Mouse (Mus musculus) retina, adult 2 months (tissue): ENCODE results near the gene Jtb.
A peak's percentile ranks its signal among the peaks of the same experiment; 100 is the strongest.

Experiments
- DNase-seq: peaks from one replicate; pipeline ENCODE4 v3.0.0-alpha.2; 2012; ENCODE audit warnings: low read depth, low spot score

The Jtb gene

DNA sequence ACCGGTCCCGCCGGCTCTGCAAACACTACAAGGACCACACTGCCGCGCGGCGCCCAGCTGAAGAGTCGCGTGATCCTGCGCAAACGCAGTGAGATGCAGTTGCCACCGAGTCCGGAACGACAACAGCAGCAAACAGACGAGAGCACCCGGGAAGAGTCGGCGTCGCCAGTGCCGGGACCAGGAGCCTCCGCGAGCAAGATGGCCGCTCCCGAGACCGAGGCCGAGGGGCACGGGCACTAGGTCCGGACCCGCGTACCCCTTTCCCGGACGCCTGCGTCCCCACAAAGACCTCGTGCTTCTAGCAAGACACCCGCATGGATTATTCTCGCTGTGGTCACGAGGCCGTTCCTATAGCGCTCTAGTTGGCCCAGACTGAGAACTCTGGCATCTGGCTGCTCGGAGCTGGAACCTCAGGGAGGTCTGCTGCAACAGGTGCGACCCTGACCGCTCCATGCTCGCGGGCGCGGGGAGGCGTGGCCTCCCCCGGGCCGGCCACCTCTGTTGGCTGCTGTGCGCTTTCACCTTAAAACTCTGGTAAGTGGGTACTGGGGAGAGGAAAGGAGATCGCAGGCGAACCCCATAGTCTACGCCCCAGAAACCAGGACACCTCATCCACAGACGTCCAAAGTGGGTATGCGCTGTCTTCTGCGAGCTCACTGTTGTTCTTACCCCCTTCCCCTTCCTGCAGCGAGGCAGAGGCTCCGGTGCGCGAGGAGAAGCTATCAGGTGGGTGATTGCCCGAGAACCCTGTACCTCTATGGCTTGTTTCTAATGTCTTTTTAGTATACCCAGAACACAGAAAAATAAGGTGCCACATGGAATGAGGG, at the start of gene Jtb:
Jtb (plus strand) TSS at position 91 of the 827 bp plus-strand sequence.
- DNase-seq = peak; percentile 82

DNA sequence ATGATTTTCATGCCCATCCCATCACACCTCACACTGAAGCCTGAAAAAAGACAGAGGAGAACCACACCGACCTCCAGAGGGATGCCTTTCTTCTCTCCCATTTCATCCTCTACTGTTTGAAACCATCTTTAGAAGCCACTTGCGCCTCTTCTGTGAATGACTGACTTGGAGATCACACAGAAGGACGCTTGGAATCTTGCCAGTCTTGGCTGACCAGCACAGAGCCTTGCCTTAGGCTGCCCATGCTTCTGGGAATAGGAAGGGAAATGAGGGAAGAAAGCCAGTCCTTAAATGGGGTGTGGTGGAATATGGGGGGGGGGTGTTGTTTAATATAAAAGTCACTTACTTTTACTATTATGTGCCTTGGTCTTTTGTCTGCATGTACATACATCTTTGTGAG, 47.8 kb upstream of the Jtb start:
- DNase-seq = no peak

DNA sequence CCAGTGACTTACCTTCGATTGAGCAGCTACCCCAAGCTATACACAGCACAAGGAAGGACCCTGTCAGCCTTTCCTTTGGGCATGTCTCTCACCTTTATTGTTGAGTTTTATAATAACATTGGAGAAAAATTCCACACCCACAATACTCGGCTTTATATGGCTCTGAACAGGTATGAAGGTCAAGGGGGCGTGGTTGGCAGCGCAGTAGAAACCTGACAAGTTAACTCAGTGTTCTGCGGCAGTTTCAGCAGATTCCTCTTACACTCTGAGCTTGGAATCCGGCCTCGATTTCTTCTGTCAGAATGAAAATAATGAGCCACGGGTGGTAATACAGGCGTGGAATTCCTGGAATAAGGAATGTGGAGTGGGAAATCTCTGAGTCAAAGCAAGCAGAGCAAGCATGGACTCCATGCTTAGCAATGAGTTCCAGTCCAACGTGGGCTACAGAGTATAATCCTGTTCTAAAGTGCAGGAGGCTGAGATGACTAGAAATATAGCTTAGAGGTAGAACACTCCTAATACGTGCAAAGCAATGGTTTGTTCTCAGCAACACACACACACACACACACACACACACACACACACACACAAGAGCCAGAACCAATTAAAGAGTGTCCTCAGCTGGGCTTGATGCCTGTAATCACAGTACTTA, 40.4 kb upstream of the Jtb start:
- no peak for DNase-seq

DNA sequence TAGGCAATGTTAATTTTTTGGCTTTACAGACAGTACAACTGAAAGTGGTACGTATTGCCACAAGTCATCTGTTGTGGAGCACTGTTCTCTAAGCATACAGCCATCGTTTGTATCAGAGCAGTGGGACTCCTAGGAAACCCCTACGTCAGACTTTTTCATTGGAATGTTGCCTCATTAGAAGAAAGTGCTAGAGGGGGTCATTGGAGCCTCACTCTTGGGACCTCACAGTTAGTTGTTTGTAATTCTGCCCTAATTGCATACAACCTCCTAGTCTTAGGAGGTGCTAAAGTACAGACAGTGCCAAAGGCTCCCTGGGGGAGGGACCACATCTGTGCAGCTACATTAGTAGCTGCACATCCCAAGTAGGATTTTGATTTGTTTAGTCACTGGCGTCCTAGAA, 36.6 kb upstream of the Jtb start:
- no peak for DNase-seq

DNA sequence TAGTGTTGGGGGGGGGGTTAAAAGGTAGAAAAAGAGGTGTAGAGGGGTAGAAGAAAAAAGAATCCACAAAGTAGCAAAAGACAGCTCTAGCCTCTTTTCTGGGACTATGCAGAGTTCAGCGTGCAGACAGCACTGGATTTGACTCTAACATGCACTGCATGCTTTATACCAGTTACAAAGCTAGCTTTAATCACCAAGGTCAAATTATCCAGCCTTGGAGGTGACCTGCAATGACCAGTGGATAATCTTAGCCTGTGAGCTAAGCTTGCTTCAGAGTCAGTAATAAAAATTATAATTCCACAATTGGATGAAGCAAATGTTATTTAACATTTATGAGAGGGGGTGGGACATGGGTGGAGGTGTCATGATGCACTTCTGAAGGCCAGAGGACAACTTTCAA, 35.8 kb upstream of the Jtb start:
- DNase-seq = peak; percentile 28

DNA sequence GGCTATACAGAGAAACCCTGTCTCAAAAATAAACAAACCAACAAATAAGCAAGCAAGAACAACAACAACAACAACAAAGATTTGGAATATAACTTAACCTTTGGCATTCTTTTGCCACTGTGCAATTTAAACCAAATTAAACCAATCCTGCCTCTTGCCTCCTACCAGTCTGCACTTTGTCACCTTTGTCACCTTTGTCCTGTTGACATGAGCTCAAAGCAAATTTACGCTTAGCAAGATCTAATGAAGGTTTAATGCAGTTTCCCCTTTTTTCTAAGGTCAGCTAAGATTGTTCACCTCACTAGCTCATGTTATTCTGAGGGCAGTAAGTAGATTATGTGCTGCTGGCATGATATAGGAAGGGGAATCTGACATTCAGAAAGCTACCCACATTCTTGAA, 33.8 kb upstream of the Jtb start:
- no peak for DNase-seq

DNA sequence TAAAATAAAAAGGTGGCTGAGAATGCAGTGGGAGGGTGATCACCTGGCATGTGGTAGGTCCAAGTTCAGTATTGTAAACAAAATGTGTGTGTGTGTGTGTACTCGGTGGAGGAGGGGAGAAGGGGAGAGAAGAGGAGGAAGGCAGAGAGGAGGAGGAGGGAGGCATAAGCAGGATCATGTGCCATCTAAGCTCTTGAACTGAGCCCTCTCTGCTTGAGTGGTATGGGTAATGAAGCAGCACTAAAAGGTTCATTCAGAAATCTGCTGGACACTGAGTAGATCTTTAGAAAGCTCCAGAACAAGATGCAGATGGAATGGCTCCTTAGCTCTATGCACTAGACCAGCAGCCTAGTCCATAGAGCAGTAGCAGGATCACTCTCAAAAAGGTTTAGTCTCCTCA, 28.5 kb upstream of the Jtb start:
- DNase-seq = no peak

DNA sequence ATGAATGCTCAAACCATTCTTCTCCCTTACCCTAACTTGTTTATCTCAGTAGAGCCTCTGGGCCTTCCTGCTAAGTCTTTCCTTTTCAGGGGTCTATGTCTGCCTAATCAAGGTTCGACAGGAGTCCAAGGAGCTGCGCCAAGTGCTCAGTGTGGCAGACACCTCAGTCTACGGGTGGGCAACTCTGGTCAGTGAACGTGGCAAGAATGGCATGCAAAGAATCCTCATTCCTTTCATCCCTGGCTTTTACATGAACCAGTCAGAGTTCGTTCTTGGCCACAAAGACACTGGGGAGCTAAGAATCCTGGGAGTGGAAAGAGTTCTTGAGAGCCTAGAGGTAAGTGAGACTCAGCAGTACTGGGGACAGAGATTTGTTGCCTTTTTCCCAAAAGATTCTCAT, 27.8 kb upstream of the Jtb start:
- no peak for DNase-seq

DNA sequence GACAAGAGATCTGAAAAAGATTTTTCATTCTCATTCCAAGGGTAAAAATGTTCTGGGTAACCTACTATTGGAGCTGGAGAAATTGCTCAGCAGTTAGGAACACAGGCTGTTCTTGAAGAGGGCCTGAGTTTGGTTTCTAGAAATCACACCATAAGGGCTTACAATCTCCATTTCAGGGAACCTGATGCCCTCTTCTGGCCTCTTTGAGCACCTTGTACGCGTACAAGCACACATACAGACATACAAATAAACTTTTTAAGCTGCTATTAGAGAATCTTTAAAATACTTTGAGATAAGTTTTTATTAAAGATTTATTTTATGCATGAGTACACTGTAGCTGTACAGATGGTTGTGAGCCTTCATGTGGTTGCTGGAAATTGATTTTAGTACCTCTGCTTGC, 26.8 kb upstream of the Jtb start:
- no peak for DNase-seq

DNA sequence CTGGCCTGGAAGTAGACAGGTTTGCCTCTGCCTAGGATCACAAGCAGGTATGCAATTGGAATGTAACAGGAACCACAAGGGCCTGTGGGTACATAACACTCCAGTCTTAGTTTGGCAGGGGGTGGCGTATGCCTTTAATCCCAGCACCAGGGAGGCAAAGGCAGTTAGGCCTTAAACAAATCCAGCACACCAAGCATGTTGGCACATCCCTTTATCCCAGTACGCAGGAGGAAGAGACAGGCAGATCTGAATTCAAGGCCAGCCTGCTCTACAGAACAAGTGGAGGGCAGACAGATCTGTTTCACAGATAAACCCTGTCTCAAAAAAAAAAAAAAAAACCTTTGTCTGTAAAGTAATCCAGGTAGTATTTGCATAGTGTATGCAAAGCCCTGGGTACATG, 22.7 kb upstream of the Jtb start:
- DNase-seq = no peak

DNA sequence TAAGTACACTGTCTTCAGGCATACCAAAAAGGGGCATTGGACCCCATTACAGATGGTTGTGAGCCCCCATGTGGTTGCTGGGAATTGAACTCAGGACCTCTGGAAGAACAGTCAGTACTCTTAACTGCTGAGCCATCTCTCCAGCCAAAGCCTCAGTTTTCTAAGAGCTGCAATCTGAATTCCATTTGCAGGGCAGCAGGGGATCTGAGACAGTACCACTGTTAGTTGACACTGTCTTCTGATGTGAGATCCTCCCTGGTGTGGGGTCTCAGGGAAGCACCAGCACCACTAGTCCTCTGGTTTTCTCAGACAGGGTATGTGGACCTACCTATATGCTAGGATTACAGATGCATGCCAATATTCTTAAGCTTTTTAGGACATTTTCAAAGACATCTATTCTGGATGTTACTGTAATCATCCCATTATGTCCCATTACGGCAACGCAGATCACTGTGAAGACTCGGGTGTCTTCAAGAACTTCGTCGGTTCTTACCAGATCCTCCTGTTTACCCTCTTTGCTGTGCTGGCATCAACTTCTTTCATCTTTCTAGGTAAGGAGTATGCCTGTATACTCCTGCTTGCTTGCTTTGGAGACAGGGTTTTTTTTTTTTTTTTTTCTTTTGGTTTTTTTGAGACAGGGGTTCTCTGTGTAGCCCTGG, 21.4 kb upstream of the Jtb start:
- no peak for DNase-seq

DNA sequence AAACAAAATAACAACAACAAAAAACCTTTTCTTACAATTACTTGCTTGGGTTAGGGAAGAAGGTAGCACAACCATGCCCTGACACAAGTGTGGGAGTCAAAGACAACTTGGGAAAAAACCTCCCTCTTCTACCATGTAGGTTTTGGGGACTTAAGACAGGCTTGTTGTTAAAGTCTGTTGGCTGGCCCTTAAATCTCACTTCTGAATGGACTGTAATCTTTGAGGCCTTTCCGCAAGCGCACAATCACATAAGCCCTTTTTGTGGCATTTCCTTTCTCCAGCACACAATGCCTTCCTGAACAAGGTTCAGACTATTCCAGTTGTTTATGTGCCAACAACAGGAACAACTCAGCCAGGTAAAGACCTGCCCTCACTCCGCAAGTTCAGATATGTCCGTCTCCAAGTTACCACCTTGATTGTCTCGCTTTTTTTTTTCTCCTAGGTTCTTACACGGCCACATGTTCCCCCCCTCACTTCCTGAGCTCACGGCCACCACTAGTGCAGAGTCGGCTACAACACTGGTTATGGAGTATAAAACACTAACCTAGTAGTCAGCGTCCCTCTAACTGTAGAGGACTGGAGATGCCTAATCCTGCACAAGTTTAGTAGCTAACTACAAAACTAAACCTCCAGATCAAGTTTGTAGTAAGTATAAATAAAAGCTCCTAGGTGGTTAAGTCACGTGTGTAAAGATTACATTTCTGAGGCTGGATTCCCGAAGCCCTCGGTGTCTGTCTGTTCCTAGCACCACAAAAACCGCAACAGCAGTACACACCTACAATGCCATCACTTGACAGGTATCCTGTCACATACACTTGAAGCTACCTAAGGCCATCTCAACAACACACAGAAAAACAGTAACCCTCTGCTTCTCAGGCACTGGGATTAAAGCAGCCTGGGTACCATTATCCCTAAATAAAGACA, 19.7 kb upstream of the Jtb start:
- no peak for DNase-seq

DNA sequence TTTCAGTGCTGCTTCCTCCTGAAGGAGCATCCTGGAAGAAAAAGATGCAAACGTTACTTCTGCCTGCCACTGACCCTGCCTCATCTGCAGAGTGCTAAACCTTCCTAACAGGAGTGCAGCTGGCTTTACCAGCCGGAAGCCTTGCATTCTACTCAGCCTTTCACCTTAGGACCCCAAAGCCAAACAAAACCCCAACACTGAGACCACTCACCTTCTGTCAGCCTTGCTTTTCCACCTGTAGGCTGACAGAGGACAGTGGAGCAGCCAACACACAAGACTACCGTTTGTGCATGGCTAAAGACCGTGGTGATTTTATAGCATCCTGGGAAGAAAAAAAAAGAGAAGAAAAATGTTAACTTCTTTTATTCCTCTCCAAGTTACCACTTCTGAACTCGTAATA, 18.7 kb upstream of the Jtb start:
- DNase-seq = no peak

DNA sequence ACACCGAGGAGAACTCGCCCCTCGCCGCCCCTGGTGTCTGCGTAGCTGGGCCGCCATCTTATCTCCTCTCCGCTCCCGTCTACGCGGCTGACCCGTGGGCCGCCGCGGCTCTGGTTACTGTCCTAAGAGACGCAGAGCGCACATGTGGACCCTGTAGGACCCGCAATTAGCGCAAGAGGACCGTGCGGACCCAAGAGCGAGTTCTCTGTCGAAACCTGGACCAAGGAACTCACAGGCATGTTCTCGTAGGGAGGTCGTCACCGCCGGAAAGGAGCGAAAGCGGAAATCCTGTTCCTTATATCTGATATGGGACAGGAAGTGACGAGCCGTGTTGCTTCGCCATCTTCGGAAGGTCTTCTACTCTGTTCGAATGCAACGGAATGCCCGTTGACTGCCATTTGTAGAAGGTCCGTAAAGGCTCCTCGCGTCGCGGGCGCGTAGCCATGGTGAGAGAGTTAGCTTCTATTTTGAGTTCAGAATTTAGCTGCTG, 18.0 kb upstream of the Jtb start, which contains the start of the genes Rps27 and Rab13:
Rps27 (minus strand) TSS at position 275 of the 490 bp plus-strand sequence.
Rab13 (plus strand) TSS at position 319 of the 490 bp plus-strand sequence.
- DNase-seq = peak; percentile 86

DNA sequence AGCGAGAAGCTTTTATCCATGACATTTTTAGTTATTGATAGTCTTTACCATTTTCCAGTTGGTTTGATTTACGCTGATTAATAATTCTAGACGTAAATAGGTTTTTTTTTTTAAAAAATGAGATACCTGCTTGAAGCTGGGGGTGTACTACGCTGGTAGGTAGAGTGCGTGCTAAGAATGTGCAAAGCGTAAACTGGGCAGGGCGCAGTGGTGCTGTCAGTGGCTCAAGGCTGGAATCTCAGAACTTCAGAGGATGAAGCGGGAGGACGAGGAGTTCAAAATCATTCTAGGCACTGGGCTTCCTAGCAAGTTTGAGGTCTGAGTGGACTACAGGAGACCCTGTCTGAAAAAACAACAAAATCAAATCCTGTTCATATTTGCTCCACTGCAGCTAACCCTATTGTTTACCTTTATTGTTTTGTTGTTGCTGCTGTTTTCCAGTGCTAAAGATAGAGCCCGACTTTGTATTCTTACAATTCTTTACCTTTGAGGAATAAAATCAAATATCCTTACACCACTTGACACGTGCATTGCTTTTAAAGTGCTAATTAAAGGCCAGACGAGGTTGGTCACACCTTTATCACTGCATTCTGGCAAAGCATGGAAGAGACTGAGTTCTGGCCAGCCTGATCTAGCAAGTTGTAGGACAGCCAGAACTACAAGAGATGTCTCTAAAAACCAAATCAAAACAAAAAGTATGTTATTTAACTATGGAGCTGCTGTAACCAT, 17.3 kb upstream of the Jtb start:
- DNase-seq = no peak

DNA sequence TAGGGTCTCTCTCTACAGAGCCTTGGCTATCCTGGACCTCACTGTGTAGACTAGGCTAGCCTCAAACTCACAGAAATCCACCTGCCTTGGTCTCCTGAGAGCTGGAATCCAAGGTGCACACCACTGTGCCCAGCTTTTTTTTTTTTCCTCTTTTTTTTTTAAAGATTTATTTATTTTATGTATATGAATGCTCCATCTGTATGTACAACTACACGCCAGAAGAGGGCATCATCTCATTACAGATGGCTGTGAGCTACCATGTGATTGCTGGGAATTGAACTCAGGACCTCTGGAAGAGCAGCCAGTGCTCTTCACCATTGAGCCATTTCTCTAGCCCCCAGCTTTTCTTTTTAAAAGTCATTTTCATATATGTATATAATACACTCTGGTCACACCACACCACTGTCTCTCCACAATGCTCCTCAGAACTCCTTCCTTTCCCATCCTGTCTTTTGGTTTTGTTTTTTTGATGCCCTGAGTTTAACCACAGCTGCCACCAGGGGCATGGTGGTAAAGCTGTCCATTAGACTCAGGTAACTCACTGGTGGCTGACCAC, 15.5 kb upstream of the Jtb start:
- DNase-seq = no peak

DNA sequence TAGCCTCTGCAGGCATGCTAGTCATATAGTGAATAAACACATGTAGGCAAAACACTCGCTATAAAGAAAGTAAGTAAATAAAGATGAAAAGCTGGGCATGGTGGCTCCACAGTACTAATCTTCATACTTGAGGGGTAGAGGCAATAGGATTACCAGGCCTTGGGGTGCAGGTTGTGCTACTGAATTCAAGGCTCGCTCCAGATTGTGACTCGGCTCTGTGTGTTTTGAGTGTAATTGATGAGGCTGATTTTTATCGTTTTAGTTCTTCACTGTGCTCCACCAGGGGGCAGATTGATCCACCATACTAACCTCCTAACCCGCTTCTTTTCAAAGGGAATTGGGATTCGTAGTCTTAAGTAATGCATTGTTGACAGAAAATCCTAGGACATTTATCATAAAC, 11.3 kb upstream of the Jtb start:
- no peak for DNase-seq

DNA sequence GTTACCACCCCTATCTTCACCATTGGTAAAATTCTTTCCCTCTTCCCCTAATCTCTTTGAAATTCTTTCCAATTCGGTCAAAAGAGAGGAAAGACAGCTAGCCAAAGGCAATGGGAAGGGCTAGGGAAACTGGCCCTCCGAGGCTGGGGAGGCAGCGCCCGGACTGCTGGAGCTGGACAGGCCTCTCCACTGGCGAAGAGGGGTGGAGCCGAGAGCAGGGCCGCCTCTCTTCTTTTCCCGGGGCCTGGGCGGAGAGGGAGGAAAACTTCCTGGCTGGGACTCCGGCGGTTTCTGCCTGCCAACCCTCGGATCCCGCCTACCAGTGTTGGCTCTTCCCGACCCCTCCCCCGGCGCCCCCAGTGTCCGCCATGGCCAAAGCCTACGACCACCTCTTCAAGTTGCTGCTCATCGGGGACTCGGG, 10.9 kb upstream of the Jtb start:
- no peak for DNase-seq

DNA sequence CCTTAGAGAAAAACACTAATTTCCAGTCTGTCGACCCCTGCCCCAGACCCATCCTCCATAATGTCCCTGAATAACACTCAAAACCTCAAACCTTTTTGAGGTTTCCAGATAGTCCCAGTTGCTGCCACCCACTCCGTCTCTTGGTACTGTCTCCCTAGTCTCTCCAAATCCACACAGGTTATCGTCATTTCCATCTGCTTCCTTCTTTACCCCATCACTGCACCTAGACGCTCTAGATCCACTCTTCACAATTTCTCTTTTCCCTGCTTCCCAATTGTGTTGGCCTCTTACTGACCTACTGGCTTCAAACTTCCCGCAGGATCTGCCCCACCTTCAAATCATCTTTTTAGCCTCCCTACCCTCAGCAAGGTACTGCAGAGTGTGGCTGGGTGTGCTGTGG, 10.3 kb upstream of the Jtb start:
- no peak for DNase-seq

DNA sequence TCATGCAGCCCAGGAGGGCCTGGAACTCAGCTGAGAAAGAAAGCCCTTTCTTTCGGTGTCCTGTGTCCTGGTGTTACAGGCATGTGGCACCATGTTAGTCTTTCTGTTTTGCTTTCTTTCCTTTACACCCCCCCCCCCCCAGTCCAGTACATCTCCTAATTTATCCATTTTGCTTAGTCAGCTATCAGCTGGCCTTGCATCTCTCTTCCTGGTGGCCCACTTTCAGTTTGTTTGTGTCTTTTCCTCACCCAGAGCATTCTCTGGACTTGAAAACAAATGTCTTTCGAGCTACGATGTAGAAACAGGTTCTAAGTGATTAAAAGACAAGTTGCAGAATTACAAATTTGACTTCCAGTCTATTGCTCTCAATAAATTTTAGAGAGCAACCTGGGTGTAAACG, 8.9 kb upstream of the Jtb start:
- no peak for DNase-seq
